Comparison of ENCODE assay signal across 11 mouse cellular contexts in genomic region chr19:27363891-27364290, GRCm38 (mm10). TPM values are rescaled to one million over a fixed set of nuclear protein-coding genes. Genes with fewer than 3 reads are reported as not detected.
DNase-seq lines count a peak whose midpoint lies in the region; ATAC-seq and TF ChIP-seq lines count a peak whose summit lies in the region.
"Had no signal": no experiment of that assay in that cellular context is flagged by ENCODE, and none has a peak within 500 bp of the region (broad histone marks: within the 10 kb centered on the region; RNA-seq: fewer than 3 reads in every experiment).

No protein-coding gene starts in this region.

- no peaks in the 10 kb centered on the region for H3K79me2 ChIP-seq in CH12.LX (replicated peaks; ENCODE audit: control insufficient read depth, extremely low read depth, insufficient read depth, poor library complexity, severe bottlenecking)

- no peak for TF ChIP-seq RAD21 in CH12.LX (IDR thresholded peaks at IDR 0.05; ENCODE audit: low read depth, low read length)

- peaks cover 4% of the 10 kb centered on the region for H3K4me1 ChIP-seq in heart, embryonic 16.5 days (ENCODE audit: control insufficient read depth, insufficient read depth, low read length)
- no peaks in the 10 kb centered on the region for H3K4me1 ChIP-seq in CH12.LX (ENCODE audit: control insufficient read depth in 1 of 2, insufficient read depth in 2 of 2)
- peaks cover 4% of the 10 kb centered on the region for H3K4me1 ChIP-seq in forebrain, embryonic 14.5 days (ENCODE audit: control insufficient read depth, insufficient read depth, low read length)
- peaks cover 35% of the 10 kb centered on the region for H3K4me1 ChIP-seq in midbrain, embryonic 10.5 days

- H3K27me3 ChIP-seq in heart, embryonic 16.5 days (ENCODE audit: control insufficient read depth, insufficient read depth, low read length), result no peaks in the 10 kb centered on the region
- no peaks in the 10 kb centered on the region for H3K27me3 ChIP-seq in CH12.LX (replicated peaks)
- H3K27me3 ChIP-seq in forebrain, embryonic 14.5 days (replicated peaks; ENCODE audit: control insufficient read depth, insufficient read depth, low read length), result no peaks in the 10 kb centered on the region
- H3K27me3 ChIP-seq in midbrain, embryonic 10.5 days (ENCODE audit: low read depth, poor library complexity, severe bottlenecking), result no peaks in the 10 kb centered on the region

- TF ChIP-seq CTCF in CH12.LX (conservative IDR thresholded peaks at IDR 0.05 in 1 of 2, IDR thresholded peaks at IDR 0.05 in 1 of 2; ENCODE audit: low read depth in 2 of 2, low read length in 2 of 2), result no peak

- DNase-seq in heart, postnatal 36 days, result no peak
- DNase-seq in CH12.LX (ENCODE audit: extremely low read depth), result no peak
- no peak for DNase-seq in forebrain, embryonic 14.5 days (ENCODE audit: low spot score)
- DNase-seq in midbrain, embryonic 10.5 days (ENCODE audit: low spot score), result no peak
- DNase-seq in gastrocnemius, adult 18-20 months (ENCODE audit: low spot score), result no peak
- no peak for DNase-seq in layer of hippocampus, adult 8-10 months (ENCODE audit: low spot score in 2 of 2)
- DNase-seq in left cerebral cortex, postnatal 36 days (ENCODE audit: low spot score in 2 of 2), result no peak
- DNase-seq: thymus, adult 2 months had no signal

- H3K4me2 ChIP-seq in heart, embryonic 16.5 days (ENCODE audit: low read depth, low read length), result peak overlapping the region; percentile 56
- H3K4me2 ChIP-seq in CH12.LX (ENCODE audit: insufficient read depth, low read depth, poor library complexity, severe bottlenecking), result peak overlapping the region; percentile 63
- H3K4me2 ChIP-seq in forebrain, embryonic 14.5 days (ENCODE audit: low read length), result 0 out of 2 replicates have a peak overlapping the region, but pooled peaks have one; percentile 36

- 55% methylated on average over 4 of the region's 4 CpGs for WGBS in heart, embryonic 16.5 days
- 45% methylated on average over 4 of the region's 4 CpGs for WGBS in forebrain, embryonic 14.5 days
- WGBS in midbrain, embryonic 10.5 days, result 73% methylated on average over 4 of the region's 4 CpGs

- no peaks in the 10 kb centered on the region for H3K36me3 ChIP-seq in heart, embryonic 16.5 days (ENCODE audit: control insufficient read depth, insufficient read depth)
- no peaks in the 10 kb centered on the region for H3K36me3 ChIP-seq in CH12.LX (replicated peaks in 1 of 2; ENCODE audit: control insufficient read depth in 1 of 2, insufficient read depth in 1 of 2, low read length in 1 of 2)
- no peaks in the 10 kb centered on the region for H3K36me3 ChIP-seq in forebrain, embryonic 14.5 days (ENCODE audit: control insufficient read depth, insufficient read depth, low read length)
- H3K36me3 ChIP-seq in midbrain, embryonic 10.5 days, result no peaks in the 10 kb centered on the region
- H3K36me3 ChIP-seq: G1E had no signal

- in situ Hi-C loops in CH12.LX (cut with MboI; ENCODE audit: low pct_ligation_motif_present, low pct_unique_long_range_greater_than_20kb, low sequenced_read_pairs), result no loop called here

- no peak overlapping the region for H3K9ac ChIP-seq in heart, embryonic 16.5 days (ENCODE audit: low read length)
- H3K9ac ChIP-seq in CH12.LX (ENCODE audit: insufficient read depth, low read depth), result peak overlapping the region; percentile 30; the same call in 1 of the 2 replicates
- no peak overlapping the region for H3K9ac ChIP-seq in forebrain, embryonic 14.5 days (ENCODE audit: low read length)

- H3K9me3 ChIP-seq in heart, embryonic 16.5 days (replicated peaks; ENCODE audit: control insufficient read depth, low read length), result peaks cover 5% of the 10 kb centered on the region; the same call in 1 of the 2 replicates
- no peaks in the 10 kb centered on the region for H3K9me3 ChIP-seq in CH12.LX (replicated peaks; ENCODE audit: low read length)
- H3K9me3 ChIP-seq in forebrain, embryonic 14.5 days (replicated peaks; ENCODE audit: control insufficient read depth, low read length), result no peaks in the 10 kb centered on the region
- no peaks in the 10 kb centered on the region for H3K9me3 ChIP-seq in midbrain, embryonic 10.5 days (replicated peaks)
- H3K9me3 ChIP-seq: G1E had no signal

- peak overlapping the region; percentile 38 for H3K4me3 ChIP-seq in heart, embryonic 16.5 days (ENCODE audit: low read length)
- peak overlapping the region in 1 of 3 experiments; percentile 51 for H3K4me3 ChIP-seq in CH12.LX (replicated peaks in 1 of 3; ENCODE audit: low read depth in 2 of 3, low read length in 2 of 3, poor library complexity in 1 of 3)
- no peak overlapping the region for H3K4me3 ChIP-seq in forebrain, embryonic 14.5 days (ENCODE audit: low read depth, low read length)
- H3K4me3 ChIP-seq in midbrain, embryonic 10.5 days, result no peak overlapping the region

- TF ChIP-seq POLR2A in CH12.LX (IDR thresholded peaks at IDR 0.05; ENCODE audit: low read depth, low read length), result no peak

- H3K27ac ChIP-seq in heart, embryonic 16.5 days (ENCODE audit: low read length), result no peak overlapping the region
- H3K27ac ChIP-seq in CH12.LX (ENCODE audit: insufficient read depth, low read depth), result no peak overlapping the region
- H3K27ac ChIP-seq in forebrain, embryonic 14.5 days (ENCODE audit: low read depth, low read length), result no peak overlapping the region
- H3K27ac ChIP-seq in midbrain, embryonic 10.5 days (replicated peaks), result peak overlapping the region; percentile 86

- intact Hi-C loops in heart, postnatal 36 days (cut with DNase I), result no loop called here
- intact Hi-C loops in left cerebral cortex, postnatal 36 days (cut with DNase I), result no loop called here

- dilution Hi-C loops in CH12.LX (cut with MboI; ENCODE audit: extremely low pct_ligation_motif_present, extremely low pct_unique_long_range_greater_than_20kb, low sequenced_read_pairs), result no loop called here

- no peak for TF ChIP-seq EP300 in CH12.LX (IDR thresholded peaks at IDR 0.05; ENCODE audit: low read length)

- no peak for ATAC-seq in heart, embryonic 16.5 days (replicated peaks; ENCODE audit: extremely low read depth, insufficient read depth, low FRiP score)
- no peak for ATAC-seq in forebrain, embryonic 14.5 days

TF ChIP-seq in CH12.LX, 34 proteins besides CTCF, POLR2A, EP300 and RAD21:
- TF ChIP-seq USF1 (IDR thresholded peaks at IDR 0.05; ENCODE audit: low read depth, low read length) (no peak), NELFE (IDR thresholded peaks at IDR 0.05; ENCODE audit: low read depth, low read length) (no peak), IRF4 (IDR thresholded peaks at IDR 0.05; ENCODE audit: low read depth, low read length) (no peak)
TF ChIP-seq in CH12.LX: peak in this region for 0.

RNA-seq across cellular contexts. Expression of gene Kcnv2, which starts 41.5 kb away (rescaled TPM):
- polyA plus RNA-seq in heart, embryonic 16.5 days (2015; fragmentation: Nextera tagmentation; extraction: Ambion mirVana), result 0.02 and 0.08 TPM in 2 replicates
- total RNA-seq in heart, postnatal 36 days (2021), result 1 to 10 TPM; 3.3 to 4.6 TPM
- total RNA-seq in CH12.LX (2012; rRNA removed), result not detected in 2 replicates
- not detected in 2 replicates for total RNA-seq in CH12.LX (2014; rRNA removed)
- polyA plus RNA-seq in CH12.LX (2012; ENCODE audit: insufficient read length, low read depth), result not detected in 2 replicates
- polyA plus RNA-seq in forebrain, embryonic 14.5 days (2014; fragmentation: Nextera tagmentation; extraction: Ambion mirVana), result not detected in 2 replicates
- polyA plus RNA-seq in midbrain, embryonic 10.5 days (2016; fragmentation: Nextera tagmentation; extraction: Ambion mirVana), result 0.12 and 0.15 TPM in 2 replicates
- under 1 TPM; 0.07 to 0.09 TPM for total RNA-seq in gastrocnemius, adult 18-20 months (2021)
- total RNA-seq in layer of hippocampus, adult 8-10 months (2022), result under 1 TPM in 2 of 4 experiments, not detected in 2; 0.07 to 0.12 TPM
- total RNA-seq in left cerebral cortex, postnatal 36 days (2021), result not detected
- total RNA-seq: liver, adult 2 months had no signal
- polyA plus RNA-seq: G1E; liver, adult 2 months had no signal
